Mouse (Mus musculus) T-helper 17 cell (primary cell): ENCODE results near the gene Actr8.

Experiments used
- in situ Hi-C, 2 experiments: fragments of 300-600 bp; cut with MboI, MseI; formaldehyde crosslinking; loops; 1 replicate in 1 of 2; 2 replicates in 1 of 2; pipeline ENCODE4 v1.15.1; 2025; ENCODE audit warnings: high pct_unique_total_duplicates in 2 of 2

The Actr8 gene

DNA sequence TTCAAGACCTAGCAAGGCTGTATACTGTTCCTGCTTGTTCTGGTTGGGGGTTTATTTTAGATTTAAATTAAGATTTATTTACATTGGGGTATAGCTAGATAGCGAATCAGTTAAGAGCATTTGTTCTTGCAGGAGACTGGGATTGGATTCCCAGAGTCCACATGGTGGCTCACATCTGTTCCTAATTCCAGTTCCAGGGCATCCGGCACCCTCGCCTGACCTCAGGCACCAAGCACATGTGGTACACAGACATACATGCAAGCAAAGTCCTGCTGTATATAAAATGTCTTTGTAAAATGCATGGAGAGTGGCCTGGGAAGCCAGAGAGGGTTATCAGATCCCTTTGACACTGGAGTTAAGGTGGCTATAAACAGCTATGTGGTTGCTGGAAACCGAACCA is 16.8 kb downstream of the Actr8 start:
- in situ Hi-C loops, result loop anchor here in 1 of 2 experiments (5.0 kb wide), 1 partner anchor 102 kb away; no protein-coding TSS in a partner anchor

DNA sequence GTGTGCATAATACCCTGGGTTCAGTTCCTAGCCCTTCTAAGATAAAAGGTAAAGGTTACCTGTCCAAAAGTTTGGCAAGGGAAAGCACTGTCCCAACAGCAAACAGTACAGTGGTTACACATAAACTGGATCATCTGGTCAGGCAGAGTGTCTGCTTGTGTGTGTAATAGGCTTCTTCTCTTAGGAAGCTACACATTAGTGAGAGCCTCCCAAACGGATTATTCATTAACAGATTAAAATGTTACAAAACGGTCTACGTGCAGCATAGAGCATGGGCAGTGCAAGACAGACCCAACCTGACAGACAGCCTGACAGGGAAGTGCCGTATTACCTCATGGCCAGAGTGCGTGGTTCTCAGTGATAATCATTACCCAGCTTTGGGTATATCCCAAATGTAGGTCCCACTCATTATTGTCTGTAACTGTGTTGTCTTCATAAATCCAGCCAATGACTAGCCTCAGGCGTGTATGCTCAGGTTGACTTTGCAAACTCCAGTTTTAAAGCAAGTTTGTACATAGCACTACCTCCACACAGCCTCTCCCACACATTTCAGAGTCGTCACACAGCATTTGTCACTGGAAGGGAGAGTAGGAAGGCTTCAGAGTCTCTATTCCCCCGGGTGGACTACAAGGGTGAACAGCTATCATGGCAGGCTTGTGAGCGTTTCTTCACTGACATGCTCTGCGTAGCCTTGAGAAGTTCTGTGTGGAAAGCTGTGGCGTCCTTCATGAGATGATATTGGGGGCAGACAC is 18.0 kb downstream of the Actr8 start:
- in situ Hi-C loops, result loop anchor here in 1 of 2 experiments (5.0 kb wide), 1 partner anchor 101 kb away; no protein-coding TSS in a partner anchor

DNA sequence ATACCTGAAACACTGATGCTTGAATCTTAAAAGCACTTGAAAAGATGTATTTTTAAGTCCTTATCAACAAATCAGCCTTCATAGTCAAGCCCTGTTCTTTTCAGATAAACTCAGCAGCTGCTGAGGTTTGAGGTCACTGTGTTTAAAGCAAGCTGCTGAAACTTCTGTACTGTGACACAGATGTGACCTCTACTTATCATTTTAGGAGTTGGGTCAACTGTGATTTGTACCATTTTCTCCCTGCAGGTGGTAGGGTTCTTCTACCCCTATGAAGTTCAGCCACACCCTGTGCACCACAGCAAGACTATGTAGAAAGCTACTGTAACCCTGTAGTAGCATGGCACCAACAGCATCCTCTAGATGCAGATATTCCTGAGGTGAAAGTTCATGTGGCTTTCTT is 19.2 kb downstream of the Actr8 start:
- in situ Hi-C loops, result loop anchor here in 1 of 2 experiments (5.0 kb wide), 1 partner anchor 100 kb away; no protein-coding TSS in a partner anchor

DNA sequence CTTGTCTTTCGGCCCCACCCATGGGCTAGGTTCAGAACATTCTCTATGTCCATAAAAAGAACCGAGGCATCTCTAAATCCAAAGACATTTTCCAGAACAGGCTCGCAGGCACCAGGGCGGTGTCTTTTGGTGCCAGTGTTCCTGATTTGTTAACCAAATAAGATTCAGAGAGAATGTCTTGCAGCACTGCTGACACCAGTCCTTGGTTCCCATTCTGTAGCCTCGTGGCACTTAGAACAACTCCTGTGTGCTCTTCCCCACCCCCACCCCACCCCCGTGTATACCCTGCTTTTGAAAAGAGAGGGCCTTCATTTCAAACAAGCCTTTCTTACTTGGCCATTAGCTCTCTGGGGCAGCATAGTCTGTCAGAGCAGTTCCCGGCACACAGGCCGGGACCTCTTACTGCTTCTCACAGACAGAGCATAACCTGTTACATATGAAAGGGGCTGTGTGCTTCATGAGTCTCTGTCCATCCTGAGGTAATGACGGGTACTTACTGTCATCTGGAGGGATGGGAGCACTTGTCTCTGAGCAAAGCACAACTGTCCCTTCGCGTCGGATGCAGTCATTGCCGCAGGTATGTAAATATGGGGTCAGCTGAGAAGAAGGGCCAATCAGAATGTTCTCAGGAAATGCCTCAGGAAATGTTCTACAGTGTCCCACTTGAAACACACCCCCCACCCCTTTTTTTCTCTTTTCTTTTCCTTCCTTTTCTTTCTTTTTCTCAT is 20.8 kb downstream of the Actr8 start:
- in situ Hi-C loops, result loop anchor here in 1 of 2 experiments (5.0 kb wide), 1 partner anchor 98 kb away; no protein-coding TSS in a partner anchor

DNA sequence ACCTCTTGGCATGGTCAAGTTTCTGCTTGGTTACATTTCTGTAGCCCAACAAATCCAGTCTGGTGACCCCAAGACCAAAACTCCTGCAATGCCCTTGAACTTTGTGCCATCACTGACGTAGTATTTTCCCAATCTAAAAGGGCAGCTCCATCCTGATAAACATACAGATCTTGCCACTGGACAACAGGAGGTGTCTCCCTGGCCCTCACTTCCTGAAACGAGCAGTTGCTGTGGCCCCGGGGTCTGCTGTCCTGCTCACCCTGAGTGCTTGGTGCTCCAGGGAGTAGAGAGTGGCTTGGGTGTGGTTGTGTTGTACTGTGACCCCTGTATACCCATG is 21.3 kb downstream of the Actr8 start:
- in situ Hi-C loops, result loop anchor here in 1 of 2 experiments (5.0 kb wide), 1 partner anchor 98 kb away; no protein-coding TSS in a partner anchor

DNA sequence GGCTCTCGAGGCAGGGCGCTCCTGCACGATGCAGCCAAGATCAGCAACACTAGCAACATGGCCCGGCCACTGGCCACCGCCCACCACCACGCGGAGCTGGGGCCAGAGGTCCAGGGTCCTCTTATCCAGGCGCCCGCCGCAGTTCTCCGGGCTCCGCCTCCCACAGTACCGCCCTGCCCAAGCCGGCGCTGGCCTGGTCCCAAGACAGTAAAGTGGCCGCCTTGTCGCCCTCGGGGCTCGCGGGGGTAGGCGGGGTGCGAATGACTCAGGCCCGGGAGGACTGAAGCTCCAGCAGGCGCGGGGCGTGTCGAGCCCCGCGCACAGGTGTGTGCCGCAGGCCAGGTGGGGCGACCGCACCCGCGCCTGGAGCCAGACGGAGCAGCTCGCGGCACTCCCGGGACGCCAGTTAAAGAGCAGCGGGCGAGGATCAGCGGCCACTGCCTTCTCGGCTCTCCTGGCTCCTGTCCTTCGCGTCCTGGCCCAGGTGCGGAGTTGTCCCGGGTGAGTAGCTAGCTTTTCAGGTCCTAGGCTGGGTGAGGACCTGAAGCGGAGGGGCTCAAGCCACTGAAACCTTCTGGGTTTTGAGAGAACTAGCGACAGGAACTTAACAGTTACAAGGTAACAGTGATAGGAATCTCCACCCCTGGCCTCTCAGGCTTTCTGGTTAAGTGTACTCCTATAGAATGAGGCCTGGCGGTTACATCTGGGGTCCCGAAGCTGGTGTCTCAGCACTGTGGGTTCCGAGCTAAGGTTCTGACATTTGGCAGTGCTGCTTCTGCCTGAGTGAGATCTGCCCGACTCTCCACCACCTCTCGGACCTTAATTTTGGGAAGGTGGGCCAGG is 30.8 kb downstream of the Actr8 start, which contains the start of the genes Il17rb and Chdh:
Il17rb (minus strand) TSS at position 164 of the 843 bp plus-strand sequence.
Chdh (plus strand) TSS at position 291 of the 843 bp plus-strand sequence.
- in situ Hi-C loops, result no loop called here

DNA sequence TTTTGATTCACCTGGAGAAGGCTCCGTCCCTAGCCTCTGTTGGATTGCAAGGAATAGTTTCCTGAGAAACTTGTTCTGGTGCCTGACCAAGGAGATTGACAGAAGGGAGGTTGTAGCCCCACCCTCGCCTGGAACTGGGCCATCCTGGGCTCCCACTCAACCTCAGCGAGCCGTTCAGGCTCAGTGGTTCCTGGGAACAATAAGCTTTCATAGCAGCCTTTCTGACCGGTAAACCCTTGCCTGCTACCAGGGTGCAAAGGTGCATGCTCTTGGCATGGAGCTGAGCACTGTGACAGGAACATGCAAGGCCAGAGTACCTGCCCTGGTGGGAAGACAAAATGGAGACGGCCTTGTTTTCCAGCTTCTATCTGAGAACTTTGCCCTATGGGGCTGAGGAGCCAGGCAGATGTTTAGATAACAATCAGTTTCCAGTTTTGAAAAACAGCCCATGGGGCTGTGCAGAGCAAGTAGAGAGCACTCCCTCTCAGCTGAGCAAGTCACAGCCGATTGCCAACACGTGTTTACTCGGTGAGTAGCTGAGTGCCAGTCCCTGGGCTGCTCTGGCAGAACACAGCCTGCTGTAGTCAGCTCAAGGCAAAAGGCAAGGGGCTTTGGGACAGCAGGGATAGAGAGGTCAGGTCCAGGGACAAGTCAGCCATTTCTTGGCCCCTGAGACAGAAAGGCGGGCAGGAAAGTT is 31.9 kb downstream of the Actr8 start:
- in situ Hi-C loops, result no loop called here

DNA sequence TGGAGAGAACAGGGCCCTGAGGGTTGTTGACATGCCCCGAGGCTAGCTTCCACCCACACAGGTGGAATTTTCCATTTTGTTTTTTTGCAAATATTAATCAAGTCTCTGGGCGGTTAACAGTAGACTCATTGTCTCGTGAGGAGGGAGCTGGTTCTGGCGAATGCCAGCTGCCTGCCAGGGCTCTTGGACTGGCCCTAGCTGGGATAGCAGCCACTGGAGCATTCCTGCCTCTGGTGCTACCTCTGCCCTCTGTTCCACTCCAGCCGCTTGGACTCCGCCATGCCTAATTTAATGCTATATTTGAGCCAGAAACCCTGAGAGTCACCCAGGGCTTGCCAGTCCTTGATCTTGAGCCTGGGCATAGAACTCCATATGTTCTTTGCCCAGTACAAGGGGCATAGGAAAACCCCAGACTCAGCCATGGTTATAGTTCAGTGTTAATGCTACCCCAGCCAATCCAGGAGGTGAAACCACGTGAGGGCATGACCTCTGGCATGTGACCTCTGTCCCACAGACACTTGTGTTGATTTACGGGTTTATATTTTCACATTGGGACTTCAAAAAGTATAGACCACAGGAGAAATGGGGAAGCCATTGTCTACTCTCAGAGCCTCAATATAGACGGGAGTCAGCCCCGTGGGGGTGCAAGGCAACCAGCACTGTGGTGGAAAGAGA is 33.9 kb downstream of the Actr8 start:
- in situ Hi-C loops, result no loop called here

DNA sequence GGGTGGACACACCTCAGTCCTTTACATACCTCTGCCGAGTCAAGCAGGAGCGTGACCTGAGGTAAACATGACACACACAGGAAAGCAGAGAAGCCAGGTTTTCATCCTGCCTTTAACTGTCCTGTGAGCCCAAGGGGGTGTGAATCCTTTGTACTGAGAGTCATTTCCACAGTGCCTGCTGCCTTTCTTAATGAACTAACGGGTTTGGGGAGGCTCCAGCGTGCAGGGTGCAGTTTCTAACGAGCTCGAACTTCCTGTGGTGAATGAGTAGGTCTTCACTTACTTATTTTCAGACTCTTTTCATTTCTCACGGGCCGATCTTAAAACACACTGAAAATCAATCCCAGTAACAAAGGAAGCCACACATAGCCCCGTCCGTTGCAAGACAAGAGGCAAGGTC is 36.4 kb downstream of the Actr8 start:
- in situ Hi-C loops, result no loop called here

DNA sequence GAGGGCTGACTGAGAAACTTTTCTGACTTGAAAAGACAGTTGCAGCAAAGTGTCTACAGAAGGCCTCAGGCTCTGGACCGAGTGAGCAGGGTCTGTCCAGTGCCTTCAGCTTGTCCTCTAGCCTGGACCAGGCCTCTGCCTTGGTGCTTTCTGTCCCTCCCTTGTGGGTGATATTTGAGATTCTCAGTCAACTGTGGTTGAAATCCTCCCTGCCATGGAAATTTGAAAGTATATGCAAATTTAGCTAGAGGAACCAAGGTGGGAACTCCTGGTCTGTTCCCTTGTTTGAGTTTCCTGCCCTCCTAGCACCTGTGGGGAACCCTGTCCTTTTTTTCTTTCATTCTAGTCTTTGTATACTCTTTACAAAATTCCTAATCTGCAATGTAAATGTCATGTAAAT is 36.9 kb downstream of the Actr8 start:
- in situ Hi-C loops, result loop anchor here in 1 of 2 experiments (5.0 kb wide), 1 partner anchor 1872 kb away; no protein-coding TSS in a partner anchor

DNA sequence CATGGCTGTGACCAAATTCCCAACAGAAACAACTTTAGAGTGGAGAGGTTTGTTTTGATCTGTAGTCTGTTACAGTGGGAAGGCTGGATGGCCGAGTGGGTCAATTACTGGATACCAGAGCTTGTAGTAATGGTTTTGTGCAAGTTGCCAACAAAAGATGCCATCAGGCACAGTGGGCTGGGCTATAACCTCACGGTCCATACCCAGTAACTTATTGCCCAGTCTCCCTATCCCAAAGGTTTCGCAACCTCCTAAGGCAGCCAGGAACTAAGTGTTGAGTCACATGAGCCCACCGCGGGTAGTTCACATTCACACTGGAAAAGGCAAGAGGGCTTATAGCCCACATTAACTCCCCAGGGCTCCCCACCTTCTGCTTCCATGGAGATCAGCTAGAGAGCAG is 38.5 kb downstream of the Actr8 start:
- in situ Hi-C loops, result loop anchor here in 1 of 2 experiments (5.0 kb wide), 1 partner anchor 1871 kb away; no protein-coding TSS in a partner anchor

DNA sequence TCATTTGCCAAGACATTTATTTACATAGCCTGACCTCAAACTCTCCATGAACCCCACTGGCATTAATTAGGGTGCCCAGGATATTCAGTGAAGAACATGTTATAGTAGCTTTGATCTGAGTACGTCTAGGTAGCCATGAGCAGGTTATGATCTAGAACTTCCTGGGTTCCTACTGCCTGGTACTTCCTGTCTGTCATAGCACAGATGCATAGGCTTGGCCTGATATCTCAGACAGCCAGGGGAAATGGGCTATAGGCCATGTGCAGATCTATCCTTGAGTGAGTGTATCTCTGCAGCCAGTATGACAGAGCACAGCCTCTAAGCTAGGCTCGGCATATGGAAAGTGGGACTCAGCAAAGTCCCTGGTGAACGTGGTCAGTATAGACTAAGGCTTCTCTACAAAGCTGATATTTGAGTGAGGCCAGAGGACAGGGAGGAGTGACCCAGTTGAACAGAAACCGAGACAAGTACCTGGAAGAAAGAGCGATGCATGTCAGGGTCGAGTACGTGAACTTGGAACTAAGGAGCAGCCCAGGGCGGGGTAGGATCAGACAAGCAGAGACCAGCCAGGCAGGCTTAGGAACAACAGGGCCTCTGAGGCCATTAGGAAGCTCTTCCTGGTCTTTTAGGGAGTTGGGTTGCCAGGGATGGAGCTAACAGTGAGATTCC is 39.8 kb downstream of the Actr8 start:
- in situ Hi-C loops, result loop anchor here in 1 of 2 experiments (5.0 kb wide), 1 partner anchor 1869 kb away; no protein-coding TSS in a partner anchor

DNA sequence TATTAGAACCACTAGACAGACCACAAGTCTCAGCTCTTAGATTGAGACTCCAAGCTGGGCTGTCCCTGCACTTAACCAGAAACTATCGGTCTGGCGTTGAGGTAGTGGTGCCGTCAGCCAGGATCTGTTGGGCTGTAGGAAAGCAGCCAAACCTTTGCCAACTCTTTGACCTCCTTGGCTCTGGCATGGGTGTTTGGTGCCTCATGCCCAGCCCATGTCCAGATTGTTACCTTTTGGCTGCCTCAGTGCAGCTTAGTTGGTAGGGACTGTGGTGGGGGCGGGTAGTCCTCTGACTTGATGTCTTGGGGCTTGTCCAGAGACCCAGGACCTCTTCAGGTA is 40.3 kb downstream of the Actr8 start:
- in situ Hi-C loops, result loop anchor here in 1 of 2 experiments (5.0 kb wide), 1 partner anchor 1869 kb away; no protein-coding TSS in a partner anchor

DNA sequence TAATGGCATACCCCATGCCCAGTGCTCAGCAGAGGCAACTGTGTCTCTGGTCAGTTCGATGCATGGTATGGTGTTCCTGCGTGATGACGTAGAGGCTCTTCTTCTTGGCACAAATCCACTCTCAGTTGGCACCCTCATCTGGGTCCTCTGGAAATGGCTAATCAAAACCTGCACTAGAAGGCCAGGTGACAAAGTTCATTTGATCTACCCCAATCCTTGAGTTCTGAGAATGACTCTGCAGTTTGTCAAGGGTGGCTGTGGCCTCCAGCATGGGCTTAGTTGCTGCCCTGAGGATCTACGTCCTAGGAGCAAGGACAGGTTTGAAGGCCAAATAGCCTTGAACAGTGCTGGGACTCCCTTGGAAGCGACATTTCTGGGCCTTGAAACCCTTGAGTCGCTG is 40.7 kb downstream of the Actr8 start:
- in situ Hi-C loops, result loop anchor here in 1 of 2 experiments (5.0 kb wide), 1 partner anchor 1868 kb away; no protein-coding TSS in a partner anchor

DNA sequence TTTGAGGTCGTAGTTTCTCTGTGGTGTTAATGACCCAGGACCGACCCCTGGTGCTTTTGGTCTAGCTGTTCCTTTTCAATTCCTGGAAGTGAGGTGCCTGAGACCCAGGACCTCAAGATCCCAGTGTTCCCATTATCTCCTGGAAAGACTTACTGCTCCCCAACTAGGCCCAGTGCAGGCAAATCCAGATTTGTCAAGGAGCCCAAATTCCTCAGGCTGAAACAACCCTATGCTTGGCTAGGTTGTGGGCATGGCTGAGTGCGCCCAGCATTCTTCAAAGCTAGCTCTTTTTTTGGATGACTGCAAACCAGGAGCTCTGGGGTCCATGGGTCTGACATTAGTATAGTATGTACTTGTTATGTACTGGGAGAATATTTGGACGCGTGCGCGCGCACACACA is 41.2 kb downstream of the Actr8 start:
- in situ Hi-C loops, result loop anchor here in 1 of 2 experiments (5.0 kb wide), 1 partner anchor 1868 kb away; no protein-coding TSS in a partner anchor

DNA sequence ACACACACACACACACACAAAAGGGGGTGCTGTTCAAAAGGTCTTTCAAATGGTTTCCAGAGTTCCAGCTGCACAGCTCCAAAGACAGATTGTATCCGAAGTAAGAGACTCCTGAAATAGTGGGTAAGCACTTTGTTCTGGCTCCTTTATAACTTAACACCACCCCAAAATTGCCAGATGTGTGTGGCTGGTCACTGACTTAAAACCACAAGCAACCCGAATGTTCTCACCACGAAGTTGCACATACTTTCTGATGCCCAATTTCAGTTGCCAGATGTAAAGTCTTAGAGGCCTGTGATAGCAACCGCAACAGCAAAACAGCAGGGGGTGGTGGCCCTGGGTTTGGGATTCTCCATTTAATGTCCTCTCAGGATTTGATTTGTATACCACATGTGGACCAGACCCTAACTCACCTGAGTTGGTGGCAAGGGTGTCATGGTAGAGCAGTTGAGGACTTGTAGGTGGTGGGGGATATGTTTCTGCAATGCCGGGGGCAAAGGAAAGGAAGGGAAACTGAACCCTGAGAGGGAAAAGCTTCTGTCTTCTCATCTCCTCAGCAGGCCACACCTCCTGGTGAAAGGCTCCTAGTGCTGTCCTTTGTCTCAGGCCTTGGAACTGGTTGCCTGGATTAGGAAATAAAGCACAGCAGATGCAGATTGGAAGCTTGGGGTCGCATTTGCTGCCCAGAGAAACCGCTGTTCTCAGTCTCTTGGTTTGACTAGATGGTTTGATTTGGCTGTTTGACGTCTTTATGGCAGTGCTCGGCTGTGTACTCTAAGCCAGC is 41.8 kb downstream of the Actr8 start:
- in situ Hi-C loops, result loop anchor here in 1 of 2 experiments (5.0 kb wide), 1 partner anchor 1867 kb away; no protein-coding TSS in a partner anchor

DNA sequence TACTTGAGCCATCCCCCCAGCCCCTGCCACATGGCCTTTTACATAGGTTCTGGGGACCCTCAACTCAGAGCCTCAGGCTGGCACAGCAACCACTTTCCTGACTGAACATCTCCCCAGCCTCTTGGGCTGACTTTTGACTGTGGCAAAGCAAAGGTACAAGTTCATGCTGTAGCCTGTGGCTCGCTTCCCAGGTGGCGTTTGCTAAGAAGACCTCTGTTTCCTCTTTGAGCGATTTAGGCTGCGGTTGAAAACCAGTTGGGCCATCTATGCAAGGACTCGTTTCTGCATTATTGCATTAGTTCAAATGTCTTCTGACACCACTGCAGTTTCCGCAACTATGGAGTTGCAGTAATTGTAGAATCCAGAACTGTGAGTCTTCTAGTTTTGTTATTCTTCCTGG is 44.3 kb downstream of the Actr8 start:
- in situ Hi-C loops, result no loop called here

DNA sequence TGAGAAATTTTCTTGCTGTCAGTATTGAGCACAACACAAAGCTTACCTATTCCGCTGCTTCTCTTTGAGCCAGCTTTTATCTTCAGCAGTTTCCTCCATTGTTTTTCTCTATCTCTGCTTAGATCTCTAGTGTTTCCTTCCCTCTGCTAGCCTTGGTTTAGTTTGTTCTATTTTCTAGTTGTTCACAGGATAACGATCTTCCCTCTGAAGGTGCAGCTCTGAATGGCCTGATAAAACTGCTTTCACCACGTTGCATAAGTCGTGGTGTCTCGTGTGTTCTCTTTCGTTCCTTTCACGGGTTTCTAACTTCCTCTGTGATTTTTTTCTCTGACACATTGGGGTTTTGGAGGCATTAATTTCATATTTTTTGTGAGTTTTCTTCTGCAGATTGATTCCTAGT is 46.2 kb downstream of the Actr8 start:
- in situ Hi-C loops, result no loop called here

DNA sequence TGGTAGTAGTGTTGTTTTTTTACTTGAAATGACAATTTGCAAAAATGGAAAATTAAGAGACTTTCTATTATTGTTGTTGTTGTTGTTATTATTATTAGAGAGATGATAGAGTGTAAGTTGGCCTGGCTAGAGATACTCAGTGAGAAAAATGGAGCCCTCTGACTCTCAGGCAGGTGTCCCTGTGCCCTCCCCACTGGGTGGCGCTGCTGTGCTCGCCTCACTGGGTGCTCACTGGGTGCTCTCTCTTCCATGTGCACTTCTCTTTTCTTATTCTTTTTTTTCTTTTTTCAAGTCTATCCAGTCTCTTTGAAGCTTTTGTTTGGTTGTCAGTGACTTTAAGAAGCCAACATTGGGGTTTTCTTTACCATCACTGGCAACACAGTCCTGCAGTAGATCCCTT is 49.2 kb downstream of the Actr8 start:
- in situ Hi-C loops, result no loop called here
